Mouse (Mus musculus) heart, adult 18-20 months (tissue): ENCODE data around the gene Cilp. TPM values are rescaled to one million over a fixed set of nuclear protein-coding genes. Genes with fewer than 3 reads are reported as not detected.
"Not testable (repeated sequence)": the region's sequence is repeated elsewhere in the genome, so short reads cannot be mapped to it uniquely, and the experiment has no call there.

Source experiments
- DNase-seq, 2 experiments: peaks; one replicate each; pipeline ENCODE4 v3.0.0; 2021 to 2022; ENCODE audit warnings: mixed read lengths in 1 of 2
- long read RNA-seq, 2 experiments: library from polyadenylated mRNA; stranded (forward); transcript quantifications; one replicate each; pipeline ENCODE4 v2.0.0; 2021
- total RNA-seq, 2 experiments: library from RNA; stranded (reverse); gene quantifications; 2 replicates each; pipeline ENCODE4 v1.2.3; 2021

Gene Cilp
- 1 to 10 TPM; 2.8 to 3.3 TPM for total RNA-seq
- long read RNA-seq, experiment 1, partial matches to known transcripts: 0 of 3 reads
- long read RNA-seq, experiment 1, other reads (novel, unspliced or antisense): 3 of 3 reads
- long read RNA-seq, experiment 2, partial matches to known transcripts: 1 of 1 reads
- long read RNA-seq, experiment 2, other reads (novel, unspliced or antisense): 0 of 1 reads

DNA sequence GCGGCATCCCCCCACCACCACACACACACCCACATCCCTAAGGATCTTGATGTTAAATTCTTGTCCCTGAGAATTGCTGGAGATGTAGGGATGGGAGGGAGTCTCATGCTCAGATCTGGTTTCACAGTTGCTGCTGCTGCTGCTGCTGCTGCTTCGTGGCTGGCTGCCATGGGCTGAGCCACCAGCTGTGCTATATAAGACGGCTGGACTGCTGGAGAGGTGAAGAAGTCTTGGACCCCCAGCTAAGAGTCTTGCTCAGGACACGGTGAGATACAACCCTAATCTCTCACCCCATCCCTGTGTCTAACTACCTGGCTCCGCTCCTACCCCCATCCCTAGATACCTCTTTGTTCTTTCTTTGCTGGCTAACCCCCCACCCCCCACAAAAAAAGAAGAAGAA lies at the start of gene Cilp:
Cilp (plus strand) TSS at position 222 of the 400 bp plus-strand sequence.
- DNase-seq: peak; percentile 35 to 43

DNA sequence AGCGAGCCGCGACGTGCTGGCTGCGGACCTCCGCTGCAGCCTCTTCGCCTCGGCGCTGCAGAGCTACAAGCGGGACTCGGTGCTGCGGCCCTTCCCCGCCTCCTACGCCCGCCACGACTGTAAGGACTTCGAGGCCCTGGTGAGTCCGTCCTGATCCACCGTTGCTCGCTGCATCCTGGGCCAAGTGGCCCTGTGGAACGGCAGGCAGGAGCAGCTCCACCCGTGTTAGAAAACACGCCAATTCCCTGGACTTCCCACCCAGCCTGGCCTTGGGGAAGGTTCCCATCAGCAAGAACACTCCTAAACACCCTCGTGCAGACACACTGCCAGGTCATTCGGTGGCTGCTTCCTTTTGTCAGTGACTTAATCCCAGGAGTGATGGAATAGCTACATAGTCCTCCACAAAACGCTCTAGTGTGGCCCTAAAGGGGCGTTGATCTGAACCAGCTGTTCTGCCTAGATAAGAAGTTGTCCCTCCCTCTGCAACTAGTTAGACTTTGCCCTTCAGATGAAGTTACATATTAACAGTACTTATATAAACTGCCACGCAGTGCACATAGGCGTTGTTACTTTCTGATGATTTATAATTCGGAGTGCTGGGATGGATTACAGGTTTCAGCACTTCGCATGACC lies 49.4 kb upstream of the Cilp start:
- peak; percentile 74 to 76 for DNase-seq

DNA sequence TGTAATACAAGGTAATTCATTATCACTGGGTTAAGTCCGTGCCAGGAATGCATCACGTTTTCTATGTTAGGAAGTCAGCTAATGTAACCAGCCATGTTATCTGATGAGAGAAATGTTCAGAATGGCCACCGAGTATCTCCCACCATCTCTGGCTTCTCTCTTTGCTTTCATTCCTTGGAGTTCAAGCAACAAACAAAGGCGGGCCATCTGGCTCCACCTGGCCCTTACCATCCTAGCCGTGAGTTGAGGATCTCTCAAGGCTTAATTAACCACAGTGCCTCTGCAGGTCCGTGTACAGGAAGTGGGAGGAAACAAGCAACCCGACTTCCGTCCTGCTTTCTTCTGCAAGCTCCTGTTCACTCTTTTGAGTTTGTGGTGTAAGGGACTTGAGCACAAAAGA lies 48.0 kb upstream of the Cilp start:
- DNase-seq: no peak

DNA sequence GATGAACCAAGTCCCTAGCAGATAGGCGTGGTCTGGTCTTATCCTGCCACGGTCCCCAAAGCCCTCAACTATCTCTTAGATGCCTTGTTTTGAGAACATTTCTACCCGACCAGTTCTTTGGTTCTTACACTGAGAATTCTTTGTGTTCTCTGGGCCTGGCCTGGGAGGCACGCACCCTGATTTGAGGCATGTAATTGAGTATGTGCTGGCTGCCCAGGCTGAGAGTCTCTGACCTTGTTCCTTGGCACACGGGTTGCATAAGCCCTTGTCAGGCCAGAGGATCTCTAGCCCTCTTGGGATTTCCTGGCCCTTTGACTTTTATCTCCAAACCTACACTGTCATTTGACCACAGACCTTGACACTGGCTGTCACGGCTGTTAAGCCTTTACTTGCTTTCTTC lies 47.3 kb upstream of the Cilp start:
- DNase-seq: no peak

DNA sequence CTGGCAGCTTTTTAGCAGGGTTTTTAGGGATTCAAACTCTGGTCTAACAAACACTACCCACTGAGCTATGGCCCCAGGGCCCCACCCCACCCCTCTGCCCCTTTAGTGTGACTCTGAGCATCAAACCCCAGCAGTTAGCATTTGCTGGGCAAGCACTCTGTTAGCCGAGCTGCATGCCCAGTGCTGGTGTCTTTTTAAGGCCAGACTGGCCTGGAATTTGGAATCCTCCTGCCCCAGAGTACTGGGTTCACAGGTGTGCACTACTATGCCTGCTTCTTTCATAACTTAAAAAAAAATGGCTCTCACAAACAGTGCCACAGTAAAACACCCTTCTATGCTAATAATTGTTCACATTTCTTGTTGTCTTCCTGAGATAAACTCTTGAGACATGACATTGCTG lies 46.1 kb upstream of the Cilp start:
- no peak for DNase-seq

DNA sequence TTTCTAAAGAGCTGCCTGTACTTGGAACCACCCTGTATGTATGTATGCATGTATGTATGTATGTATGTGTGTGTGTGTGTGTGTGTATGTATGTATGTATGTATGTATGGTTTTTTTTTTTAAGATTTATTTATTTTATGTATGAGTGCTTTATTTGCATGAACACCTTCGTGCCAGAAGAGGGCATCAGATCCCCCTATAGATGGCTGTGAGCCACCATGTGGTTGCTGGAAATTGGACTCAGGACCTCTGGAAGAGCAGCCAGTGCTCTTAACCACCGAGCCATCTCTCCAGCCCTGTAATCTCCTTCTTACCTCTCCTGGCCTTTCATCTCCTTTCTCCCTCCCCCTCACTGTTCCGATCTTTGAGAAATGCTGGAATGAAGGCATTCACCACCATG lies 44.6 kb upstream of the Cilp start:
- DNase-seq: not testable (repeated sequence)

DNA sequence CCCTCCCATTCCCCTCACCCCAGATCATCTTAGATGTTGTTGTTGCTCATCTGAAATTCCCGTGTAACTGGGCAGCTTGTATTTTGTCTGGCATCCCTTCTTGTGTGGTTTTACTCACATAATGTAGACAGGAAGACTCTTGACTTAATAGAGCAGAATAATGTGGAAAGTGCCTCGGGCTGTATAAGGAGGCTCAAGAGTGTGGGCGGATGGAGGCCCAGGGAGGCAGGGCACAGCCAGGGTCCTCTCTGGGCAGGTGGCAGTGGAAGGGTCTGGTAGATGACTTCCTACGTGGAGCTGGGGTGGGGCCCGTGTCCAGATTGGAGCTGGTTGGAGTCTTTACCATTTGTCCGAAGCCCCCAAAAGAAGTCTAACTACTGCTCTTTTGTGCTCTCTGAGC lies 41.1 kb upstream of the Cilp start:
- no peak for DNase-seq

DNA sequence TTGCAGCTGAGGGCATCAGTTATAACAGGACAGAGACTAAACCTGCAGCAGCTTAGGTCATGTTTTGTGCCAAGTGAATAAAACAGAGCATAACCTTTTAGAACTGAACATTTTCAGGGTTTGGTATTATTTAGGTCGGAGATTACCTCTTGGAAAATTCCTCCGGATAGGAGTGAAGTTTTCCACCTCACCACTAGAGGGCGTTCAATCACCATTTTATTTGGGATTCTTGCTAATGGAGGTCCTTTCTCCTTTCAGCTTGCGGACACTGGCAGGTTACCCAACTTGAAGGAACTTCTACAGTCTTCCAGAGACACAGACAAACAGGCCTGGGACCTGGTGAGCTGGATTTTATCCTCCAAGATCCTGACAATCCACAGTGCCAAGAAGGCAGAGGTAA lies 39.2 kb upstream of the Cilp start:
- DNase-seq: peak in 1 of 2 experiments; percentile 56

DNA sequence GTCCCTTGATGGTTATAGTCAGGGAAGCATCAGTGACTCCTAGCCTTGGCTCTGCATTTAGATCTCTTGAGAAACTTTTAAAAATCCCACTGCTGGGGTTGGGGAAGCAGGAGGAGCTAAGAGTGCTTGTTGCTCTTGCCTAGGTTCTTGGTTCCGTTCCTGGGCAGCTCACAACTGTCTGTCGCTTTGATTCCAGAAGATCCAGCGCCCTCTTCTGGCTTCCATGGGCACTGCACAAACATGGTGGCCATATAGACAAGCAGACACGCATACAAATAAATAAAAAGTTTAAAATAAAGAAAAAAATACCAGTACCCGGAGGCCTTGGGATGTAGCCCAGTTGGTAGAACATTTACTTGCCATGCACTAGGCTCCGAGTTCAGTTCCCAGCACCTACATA lies 34.7 kb upstream of the Cilp start:
- no peak for DNase-seq

DNA sequence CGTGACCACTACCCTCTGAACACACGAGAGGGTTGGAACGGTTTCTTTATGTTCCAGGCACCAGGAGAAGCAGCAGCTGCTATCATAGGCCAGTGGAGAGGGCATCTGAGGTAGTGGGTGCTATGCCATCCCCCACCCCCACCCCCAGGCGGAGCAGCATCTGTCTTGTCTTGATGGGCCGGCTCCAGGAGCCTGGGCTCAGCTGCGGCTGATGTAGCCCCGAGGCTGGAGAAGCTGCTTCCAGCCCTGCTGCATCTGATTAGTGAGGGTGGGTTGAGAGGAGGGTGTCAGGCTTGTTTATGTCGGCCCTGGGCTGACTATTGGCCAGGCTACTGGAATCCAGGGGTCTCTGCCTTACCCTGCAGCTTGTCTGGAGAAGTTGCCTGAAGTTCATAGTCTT lies 33.7 kb upstream of the Cilp start:
- no peak for DNase-seq

DNA sequence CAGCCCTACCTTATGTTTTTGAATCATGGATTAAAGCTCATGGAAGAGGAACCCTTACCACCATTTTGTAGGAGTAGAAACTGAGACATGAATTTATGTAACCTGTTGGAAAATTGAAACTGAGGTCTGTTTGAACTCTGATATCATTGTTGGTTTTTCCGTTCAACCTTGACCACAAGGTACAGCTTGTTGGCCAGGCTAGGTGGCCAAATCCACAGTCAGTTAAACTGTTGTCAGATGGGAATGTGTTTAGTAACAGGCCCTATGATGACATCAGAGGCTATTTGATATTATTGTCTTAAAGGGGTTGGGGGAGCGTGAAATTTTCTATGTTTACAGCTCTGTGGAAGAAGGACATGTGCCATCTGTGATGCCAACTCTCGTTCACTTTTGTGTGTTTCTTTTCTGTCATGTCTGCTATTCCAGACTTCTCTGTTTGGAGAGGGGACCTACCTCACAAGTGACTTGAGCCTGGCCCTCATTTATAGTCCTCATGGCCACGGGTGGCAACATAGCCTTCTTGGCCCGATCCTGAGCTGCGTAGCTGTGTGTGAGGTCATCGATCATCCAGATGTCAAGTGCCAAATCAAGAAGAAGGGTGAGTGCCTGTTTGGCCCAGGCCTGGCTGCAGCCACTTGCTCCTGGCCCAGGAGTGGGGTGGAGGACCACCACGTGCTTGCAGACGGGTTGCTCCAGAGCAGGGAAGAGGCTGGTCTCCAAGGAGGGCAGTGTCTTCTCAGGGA lies 31.6 kb upstream of the Cilp start:
- DNase-seq: no peak

DNA sequence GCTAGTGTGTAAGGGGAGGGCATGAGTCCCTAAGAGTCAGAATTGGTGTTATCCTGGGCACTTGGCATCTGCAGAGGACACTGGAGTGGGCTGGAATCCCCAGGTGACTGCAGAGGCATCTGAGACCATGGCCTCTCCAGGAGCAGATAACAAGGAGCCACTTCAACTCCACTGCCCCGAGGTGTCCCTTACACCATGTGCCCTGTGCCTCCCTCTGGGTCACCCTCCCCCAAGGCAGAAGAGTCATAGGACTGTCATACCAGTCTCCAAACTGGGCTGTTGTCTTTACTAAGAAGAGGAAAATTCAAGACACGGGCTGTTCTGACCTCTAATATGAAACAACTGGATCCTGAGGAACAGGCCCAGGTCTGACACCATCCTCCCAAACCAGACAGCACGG lies 30.2 kb upstream of the Cilp start:
- DNase-seq: no peak

DNA sequence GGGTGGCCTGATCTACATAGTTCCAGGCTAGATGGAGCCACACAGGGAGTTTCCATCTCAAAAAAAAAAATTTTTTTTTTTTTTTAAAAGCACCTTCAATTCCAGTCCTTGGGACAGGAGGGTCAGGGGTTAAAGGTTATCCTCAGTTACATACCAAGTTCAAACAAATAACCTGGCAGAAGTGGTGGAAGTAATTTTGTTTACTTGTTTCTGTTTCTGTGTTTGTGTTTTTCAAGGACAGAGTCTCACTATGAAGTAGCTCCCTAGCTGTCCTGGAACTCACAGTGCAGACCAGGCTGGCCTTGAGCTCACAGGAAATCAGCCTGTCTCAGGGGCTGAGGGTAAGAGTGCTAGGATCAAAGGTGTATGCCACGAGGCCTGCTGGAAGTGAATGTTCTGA lies 29.4 kb upstream of the Cilp start:
- no peak for DNase-seq

DNA sequence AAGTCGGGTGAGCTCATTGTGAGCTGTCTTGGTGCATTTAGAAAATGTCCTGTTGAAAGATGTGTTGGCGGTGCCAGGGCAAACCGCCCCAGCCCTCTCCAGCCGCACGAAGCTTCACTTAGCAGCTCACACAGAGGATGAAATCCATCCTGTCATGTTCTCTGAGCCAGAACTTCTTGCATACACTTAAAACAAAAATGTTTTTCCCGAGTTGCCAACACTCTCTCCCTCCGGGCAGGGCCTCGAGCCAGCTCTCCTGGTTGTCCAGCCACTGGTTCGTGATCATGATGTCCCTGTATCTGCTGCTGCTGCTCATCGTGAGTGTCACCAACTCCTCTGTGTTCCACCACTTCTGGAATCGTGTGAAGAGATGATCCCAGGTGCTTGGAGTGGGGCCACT lies 27.4 kb upstream of the Cilp start:
- DNase-seq: no peak

DNA sequence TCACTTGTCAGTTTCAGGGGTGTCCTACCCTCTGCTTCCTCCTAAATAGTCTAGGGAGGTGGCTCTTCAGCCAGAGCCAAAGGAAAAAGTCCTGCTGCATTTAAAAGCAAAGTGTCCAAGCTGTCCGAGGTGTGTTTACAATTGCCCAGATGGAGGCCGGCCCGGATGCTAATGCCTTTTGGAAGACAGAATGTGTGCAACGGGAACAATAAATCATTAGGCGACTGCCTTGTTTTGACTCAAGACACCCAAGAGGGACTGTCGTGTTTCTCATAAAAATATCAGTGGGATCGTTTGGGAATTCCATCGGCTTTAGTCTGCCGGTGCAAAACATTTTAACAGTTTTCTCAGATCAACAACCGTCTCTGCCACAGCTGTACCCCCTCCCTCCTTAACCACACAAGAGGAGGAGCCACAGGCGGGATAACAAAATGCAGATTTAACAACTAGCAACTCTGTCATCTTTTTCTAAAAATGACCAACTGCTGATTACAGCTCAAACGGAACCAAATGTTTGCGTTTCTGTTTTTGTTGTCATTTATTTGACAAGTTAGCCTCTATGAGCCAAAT lies 26.7 kb upstream of the Cilp start:
- DNase-seq: no peak

DNA sequence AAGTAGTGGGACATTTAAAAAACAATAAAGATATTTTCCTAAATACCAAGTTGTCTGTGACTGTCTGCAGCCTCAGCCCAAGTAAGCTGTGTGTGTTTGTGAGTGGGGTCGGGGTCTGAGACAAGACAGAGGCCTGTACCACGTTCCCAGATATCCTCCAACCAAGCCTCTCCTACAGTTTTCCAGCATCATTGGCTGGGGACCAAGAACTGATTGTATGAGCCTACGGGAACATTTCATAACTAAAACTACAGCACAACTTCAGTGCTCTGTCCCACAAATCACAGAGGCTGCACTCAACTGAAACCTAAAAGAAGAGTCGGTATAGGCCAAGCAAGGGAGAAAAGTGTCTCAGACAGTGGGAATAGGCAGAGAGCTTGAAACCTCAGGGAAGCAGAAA lies 25.8 kb upstream of the Cilp start:
- no peak for DNase-seq

DNA sequence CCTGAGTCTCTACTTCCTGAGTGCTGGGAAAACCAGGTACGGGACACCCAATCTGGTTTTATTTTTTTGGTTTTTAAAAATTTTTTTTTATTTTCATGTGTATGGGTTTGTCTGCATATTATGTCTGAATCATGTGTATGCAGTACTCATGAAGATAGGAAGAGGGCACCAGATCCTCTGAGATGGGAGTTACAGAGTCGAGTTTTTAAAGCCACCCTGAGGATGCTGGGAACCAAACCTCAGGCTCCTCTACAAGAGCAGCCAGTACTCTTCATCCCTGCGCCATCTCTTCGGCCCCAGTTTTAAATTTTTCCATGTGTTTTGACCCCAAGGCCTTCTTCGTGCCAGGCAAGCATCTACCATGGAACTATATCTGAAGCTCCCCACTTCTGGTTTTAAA lies 25.2 kb upstream of the Cilp start:
- DNase-seq: no peak

DNA sequence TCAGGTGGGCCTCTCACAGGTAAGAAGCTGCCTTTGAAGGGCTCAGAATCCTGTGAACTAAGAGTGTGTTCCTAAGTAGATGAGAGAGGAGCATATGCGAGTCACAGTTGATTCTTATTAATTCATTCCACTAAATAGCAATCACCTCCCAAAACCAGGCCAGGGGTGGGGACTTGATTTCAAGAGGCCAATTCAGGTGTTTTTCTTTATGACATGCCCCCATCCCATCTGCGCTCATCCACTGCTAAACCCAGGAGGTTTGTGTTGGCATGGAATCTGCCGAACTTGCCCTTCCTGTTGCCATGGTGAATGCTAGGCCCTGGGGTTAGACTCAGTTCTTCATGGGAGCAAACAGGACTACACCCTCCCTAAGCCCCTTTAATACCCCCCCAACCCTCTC lies 24.4 kb upstream of the Cilp start:
- no peak for DNase-seq

DNA sequence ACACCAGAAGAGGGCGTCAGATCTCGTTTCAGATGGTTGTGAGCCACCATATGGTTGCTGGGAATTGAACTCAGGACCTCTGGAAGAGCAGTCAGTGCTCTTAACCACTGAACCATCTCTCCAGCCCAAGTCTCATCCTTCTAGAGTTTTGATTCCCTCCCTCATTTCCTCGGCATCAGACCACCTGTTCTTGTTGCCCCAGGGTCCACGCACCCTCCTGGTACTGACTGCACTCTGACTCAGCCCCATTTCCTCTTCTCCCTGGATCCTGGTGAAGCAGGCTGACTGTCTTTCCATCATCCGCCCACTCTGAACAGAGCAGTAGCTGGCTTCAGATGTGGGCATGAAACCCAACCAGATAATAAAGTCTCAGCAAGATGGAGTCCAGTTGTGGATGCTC lies 23.0 kb upstream of the Cilp start:
- DNase-seq: no peak

DNA sequence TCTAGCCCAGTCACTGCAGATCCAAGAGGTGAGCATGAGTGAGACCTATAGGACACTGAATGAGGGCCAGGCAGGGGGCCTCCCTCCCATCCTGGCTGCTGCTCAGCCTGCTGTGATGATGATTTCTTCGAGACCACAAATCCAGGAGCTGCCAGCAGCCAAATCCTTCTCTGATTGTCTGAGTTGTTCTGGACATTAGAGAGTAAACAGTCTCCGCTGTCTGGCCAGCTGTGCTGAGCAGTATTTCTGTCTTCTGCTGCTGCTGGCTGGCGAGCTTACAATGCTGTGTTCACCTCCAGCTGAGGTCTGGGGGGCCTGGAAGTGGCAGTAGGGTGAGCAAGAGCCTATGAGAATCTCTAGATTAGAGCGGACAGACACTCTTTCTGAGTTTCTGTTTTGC lies 21.7 kb upstream of the Cilp start:
- no peak for DNase-seq

DNA sequence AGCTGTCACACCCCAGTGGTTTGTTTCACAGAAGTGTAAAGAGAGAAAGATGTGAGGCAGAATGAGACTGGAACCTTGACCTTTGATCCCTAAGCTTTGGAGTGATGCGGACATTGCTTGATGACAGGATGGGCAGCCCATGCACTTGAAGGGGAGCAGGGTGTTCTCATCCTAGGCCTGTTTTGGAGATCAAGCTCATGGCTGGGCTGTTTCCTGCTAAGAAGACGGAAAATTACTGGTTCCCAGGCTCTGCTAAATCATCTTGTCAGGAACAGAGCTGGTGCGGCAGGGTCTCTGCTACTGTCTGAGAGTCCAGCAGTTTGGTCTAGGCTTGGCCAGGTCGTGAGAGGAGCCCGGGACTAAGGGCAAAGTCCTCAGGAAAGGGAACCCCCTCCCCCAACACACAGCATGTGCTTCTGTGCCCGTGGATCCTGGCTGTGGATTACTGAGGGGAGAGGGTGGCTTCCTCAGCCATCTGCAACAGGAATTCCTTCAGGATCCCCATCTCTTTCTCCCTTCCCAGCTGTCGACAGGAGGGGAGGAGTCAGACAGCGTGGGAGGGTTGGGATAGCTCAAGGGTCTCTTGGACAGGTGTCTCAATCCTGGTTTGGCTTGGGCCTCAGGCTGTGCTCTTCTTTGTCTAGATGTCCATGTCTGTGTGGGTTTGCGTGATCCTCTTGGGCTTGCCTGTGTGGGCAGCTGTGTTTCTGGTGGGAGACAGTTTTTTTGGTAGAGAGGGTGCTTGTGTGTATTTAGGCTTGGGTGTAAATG lies 20.8 kb upstream of the Cilp start:
- DNase-seq: no peak

DNA sequence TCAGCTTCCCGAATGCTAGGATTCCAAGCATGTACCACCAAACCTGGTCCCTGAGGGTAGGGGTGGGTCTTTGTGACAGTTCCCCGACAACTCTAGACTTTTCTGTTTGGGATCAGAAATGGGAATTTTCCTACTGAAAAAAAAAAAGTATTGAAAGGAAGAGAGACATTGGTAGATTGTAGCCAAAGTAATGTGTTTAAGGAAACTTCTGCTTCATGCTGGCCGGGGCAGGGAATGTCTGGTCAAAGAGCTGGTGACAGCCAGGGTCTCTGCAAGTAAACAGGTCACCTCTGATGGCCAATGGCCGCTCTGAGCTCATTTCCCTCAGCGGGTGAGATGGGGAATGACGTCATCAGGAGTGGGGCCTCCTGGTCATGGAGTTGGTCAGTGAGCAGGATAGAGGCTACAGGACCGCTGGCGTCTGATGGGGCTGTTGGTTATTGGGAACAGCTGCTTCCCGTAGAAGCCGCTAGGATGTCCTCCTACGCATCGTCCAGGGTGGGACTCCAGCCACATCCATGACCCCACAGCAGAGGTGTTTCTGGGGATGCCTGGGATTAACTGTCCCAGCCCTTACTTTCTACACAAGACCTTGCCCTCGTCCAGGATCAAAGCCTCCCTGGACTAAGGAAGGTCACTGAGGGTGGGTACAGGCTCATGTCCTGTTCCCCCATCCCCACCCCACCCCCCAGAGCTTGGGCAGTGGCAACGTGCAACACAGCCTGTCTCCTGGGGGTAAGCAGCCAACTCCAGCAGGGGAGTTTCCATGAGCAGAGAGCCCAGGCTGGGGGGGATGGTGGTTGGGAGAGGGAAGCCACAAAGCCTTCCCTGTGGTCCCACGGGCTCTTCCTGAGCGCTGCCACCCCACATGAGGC lies 17.2 kb upstream of the Cilp start:
- peak; percentile 47 to 53 for DNase-seq
